Mouse (Mus musculus) kidney, adult 2 months (tissue): ENCODE measurements around the gene Pde4d. TPM values are rescaled to one million over a fixed set of nuclear protein-coding genes. Genes with fewer than 3 reads are reported as not detected.

Experiments used
- DNase-seq: peaks from one replicate; pipeline ENCODE4 v3.0.0; 2021
- H3K27ac ChIP-seq: fragments of 200-500 bp; 2 replicates; pipeline ENCODE4 v1.5.1; 2012; ENCODE audit warnings: low read depth, low read length, control low read depth, inconsistent platforms; ENCODE audit not compliant: insufficient read depth
- H3K27me3 ChIP-seq: fragments of 200-500 bp; replicated peaks from 2 replicates; pipeline ENCODE4 v1.6.1; 2012; ENCODE audit warnings: mild to moderate bottlenecking, moderate library complexity, low read length, inconsistent platforms; ENCODE audit not compliant: control insufficient read depth, insufficient read depth
- H3K36me3 ChIP-seq: fragments of 200-500 bp; 2 replicates; pipeline ENCODE4 v1.6.1; 2012; ENCODE audit warnings: mild to moderate bottlenecking, moderate library complexity, low read length, inconsistent platforms; ENCODE audit not compliant: control insufficient read depth, insufficient read depth
- H3K4me1 ChIP-seq: fragments of 200-500 bp; 2 replicates; pipeline ENCODE4 v1.6.1; 2011; ENCODE audit warnings: low read length; ENCODE audit not compliant: control insufficient read depth, insufficient read depth
- H3K4me3 ChIP-seq: fragments of 200-500 bp; 2 replicates; pipeline ENCODE4 v1.5.1; 2011; ENCODE audit warnings: mild to moderate bottlenecking, low read depth, low read length, control low read depth; ENCODE audit not compliant: insufficient read depth
- CTCF ChIP-seq: fragments of 200-500 bp; conservative IDR thresholded peaks from 2 replicates; pipeline ENCODE4 v1.5.1; 2011; ENCODE audit warnings: low read depth, mild to moderate bottlenecking, control low read depth, low read length, moderate library complexity, mixed read lengths; ENCODE audit not compliant: insufficient read depth, insufficient read length
- POLR2A ChIP-seq: fragments of 200-500 bp; IDR thresholded peaks from one replicate; pipeline ENCODE4 v1.6.1; 2011; ENCODE audit warnings: low read depth, low read length, control low read depth
- WGBS: fragments of 180-500 bp; shearing (Covaris S2); methylation state at CpG from one replicate; pipeline ENCODE4 v1.1.7; 2018; 5-methylcytosine and 5-hydroxymethylcytosine counted together
- polyA plus RNA-seq: library from polyadenylated mRNA; depleted of rRNA; stranded (reverse); fragments of >200 nt; gene quantifications from 2 replicates; pipeline ENCODE4 v1.2.3, GENCODE M21; 2012

Gene Pde4d
- polyA plus RNA-seq, 1 experiment: 18.3 TPM

DNA sequence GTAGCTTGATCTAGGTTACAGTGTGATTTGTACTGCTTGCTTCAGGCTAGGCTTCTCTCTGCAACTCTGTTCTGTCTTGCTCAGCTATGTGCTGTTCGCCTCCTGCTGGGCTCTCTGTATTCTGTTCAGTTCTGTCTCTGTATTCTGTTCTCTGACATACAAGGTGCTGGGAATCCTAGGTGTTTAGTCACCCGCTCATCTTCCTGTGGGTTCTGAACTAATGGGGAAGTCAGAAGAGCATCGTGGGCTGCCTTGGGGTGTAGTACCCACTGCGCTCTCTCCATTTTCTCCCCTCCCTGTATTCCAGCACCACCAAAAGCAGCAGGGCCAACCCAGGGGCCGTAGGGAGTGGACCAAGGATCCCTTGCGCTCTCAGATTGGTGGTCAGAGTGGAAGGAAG lies 197.1 kb downstream of the Pde4d start:
- 88% methylated on average over 6 of the region's 6 CpGs for WGBS
- no peak for TF ChIP-seq CTCF
- TF ChIP-seq POLR2A: no peak
- H3K36me3 ChIP-seq: no peaks in the 10 kb centered on the region

DNA sequence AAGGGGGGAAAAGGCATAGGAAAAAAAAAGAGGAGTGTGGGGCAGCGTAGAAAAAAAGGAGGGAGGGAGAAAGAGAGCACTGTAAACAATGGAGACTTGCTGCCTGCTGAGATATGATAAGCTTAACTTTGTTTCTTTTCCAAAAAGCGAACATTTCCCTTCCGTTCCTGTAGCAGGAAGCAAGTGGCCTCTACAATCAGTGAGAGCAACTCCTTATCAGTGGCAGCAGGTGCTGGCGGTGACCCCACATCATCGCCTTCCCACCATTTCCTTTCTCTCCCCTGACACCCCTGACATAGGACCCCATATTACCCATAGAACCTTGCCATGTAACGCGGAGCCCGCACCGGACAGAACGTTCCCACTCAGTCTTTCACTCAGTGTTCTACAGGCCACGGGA lies 197.5 kb downstream of the Pde4d start:
- 68% methylated on average over 11 of the region's 11 CpGs for WGBS

More for the DNA sequence above, 197.1 kb downstream of the Pde4d start:
- no peak overlapping the region for H3K4me3 ChIP-seq
- H3K27ac ChIP-seq: no peak overlapping the region
- no peak for DNase-seq
- H3K4me1 ChIP-seq: peaks cover 2% of the 10 kb centered on the region; the same call in 1 of the 2 replicates
- no peaks in the 10 kb centered on the region for H3K27me3 ChIP-seq

DNA sequence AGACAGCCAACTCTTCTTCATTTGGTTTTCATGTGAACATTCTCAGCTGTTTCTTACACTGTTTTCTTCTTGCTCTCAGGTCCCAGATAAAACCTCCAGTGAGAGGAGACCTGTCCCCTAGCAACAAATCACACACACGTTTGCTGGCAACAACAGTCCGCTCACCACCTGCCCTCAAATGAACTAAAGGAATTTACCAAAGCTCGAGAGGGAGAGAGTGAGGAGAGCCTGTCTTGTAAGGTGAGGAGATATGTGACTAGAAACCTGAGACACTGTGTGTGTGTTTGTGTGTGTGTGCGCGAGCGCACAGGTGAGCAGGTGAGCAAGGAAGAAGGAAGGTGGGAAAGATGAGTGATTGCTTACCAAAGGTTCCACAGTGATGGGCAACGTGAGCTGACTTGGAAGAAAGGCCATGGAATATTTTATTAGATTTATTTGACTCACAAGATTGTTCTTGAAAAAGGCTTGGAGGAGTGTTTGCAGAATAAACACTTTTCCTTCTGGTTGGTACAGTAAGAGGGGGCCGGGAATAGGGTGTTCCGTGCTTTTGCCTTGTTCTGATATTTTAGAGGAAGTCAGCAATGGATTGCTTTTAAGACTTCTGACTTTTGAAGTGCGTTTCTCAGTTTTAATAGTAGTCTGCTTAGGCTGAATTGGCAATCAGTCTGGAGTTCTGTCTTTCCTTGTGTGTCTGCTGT lies 204.4 kb downstream of the Pde4d start:
- Histone ChIP-seq H3K36me3 (no peaks in the 10 kb centered on the region), H3K27me3 (no peaks in the 10 kb centered on the region), H3K4me1 (no peaks in the 10 kb centered on the region), H3K4me3 (no peak overlapping the region), H3K27ac (no peak overlapping the region)
- no peak for DNase-seq
- 67% methylated on average over 10 of the region's 10 CpGs for WGBS
- TF ChIP-seq POLR2A: no peak
- no peak for TF ChIP-seq CTCF

More for the DNA sequence above, 197.5 kb downstream of the Pde4d start:
- Histone ChIP-seq H3K4me1 (peaks cover 2% of the 10 kb centered on the region; the same call in 1 of the 2 replicates), H3K27ac (no peak overlapping the region), H3K27me3 (no peaks in the 10 kb centered on the region), H3K36me3 (no peaks in the 10 kb centered on the region), H3K4me3 (no peak overlapping the region)
- no peak for DNase-seq
- TF ChIP-seq POLR2A (no peak), CTCF (no peak)

DNA sequence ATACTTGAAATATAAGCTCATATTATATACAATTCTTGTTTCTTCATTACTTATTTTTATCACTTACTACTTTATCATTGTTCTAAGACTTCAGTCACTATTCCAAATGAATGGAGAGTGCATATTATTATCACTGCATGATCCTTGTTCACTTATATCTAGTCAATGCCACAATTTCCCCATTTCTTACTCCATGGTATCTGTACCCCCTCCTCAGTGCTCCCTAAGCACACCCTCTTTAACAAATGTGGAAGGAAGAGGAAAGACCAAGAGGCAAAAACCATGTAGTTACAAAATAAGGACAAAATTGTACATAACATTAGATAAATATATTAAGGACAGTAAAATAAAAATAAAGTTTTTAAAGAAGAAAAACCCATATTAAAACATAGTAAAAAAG lies 216.8 kb downstream of the Pde4d start:
- no peak overlapping the region for H3K27ac ChIP-seq
- no peak for DNase-seq
- TF ChIP-seq POLR2A (no peak), CTCF (no peak)
- no peak overlapping the region for H3K4me3 ChIP-seq
- no peaks in the 10 kb centered on the region for H3K4me1 ChIP-seq
- no peaks in the 10 kb centered on the region for H3K36me3 ChIP-seq
- H3K27me3 ChIP-seq: no peaks in the 10 kb centered on the region

DNA sequence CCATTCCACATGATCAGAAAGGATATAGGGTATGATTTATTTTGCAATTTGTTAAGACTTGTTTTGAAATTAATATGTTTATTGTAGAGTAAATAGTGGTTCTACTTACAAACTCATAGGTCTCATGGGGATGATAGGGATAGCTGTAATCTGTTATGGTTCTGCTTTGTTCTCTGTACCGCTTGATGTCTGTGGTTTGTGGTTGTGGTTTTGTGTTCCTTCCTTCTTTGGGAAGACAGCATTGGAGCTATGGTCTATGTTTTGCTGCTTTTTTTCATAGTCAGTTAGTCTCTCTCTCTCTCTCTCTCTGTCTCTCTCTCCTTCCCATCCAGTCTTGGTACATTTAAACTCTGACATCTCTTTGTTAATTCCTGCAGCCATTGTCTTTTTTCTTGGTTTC lies 217.3 kb downstream of the Pde4d start:
- H3K4me1 ChIP-seq: no peaks in the 10 kb centered on the region
- no peak overlapping the region for H3K4me3 ChIP-seq
- no peak overlapping the region for H3K27ac ChIP-seq
- H3K27me3 ChIP-seq: no peaks in the 10 kb centered on the region
- no peak for TF ChIP-seq CTCF
- no peak for TF ChIP-seq POLR2A
- DNase-seq: no peak
- WGBS: 97% methylated on average over 1 of the region's 1 CpGs
- H3K36me3 ChIP-seq: no peaks in the 10 kb centered on the region

DNA sequence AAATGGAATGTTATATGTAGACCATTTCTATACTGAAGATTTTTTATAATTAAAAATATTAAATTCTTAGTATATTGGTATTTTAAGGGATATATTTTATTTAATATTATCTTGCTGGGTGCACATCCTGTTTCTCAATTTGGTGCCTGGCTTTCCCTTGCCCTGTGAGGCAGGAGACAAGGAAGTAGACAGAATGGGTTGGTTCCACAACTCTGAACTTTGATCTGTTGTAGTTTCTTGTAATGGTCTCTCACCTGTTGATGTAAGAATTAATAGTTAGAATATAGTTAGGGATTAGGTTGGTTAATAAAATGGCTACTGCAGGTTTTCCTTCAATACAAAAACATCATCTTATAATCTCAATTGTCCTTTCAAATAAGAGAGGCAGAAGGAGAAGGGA lies 227.3 kb downstream of the Pde4d start:
- TF ChIP-seq CTCF: no peak
- no peak for TF ChIP-seq POLR2A
- Histone ChIP-seq H3K27ac (no peak overlapping the region), H3K36me3 (no peaks in the 10 kb centered on the region)

DNA sequence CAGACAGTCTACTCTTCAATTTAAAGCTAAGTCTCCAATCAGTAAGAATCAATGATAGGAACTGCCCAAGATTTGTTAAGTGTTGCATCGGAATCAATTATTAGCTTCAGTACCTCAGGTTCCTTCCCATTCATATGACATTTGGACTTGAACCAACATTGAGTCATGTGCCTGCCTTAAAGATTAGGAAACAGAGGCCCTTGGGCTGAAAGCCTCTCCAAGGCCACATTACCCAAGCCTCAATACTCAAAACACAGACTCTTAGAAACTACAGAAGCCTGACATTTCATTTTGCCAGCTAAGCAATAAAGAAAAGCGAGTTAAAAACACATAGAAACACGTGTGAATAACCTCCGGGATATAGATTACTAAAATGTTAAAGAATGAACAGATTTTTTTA lies 233.3 kb downstream of the Pde4d start:
- Histone ChIP-seq H3K27ac (no peak overlapping the region), H3K4me3 (no peak overlapping the region), H3K36me3 (no peaks in the 10 kb centered on the region), H3K4me1 (no peaks in the 10 kb centered on the region), H3K27me3 (no peaks in the 10 kb centered on the region)
- WGBS: 90% methylated on average over 4 of the region's 4 CpGs
- no peak for TF ChIP-seq CTCF
- no peak for TF ChIP-seq POLR2A
- no peak for DNase-seq

More for the DNA sequence above, 227.3 kb downstream of the Pde4d start:
- no peaks in the 10 kb centered on the region for H3K4me1 ChIP-seq
- no peaks in the 10 kb centered on the region for H3K27me3 ChIP-seq
- H3K4me3 ChIP-seq: no peak overlapping the region
- peak; percentile 11 for DNase-seq
